Mouse (Mus musculus): ENCODE measurements at regions not wholly inside any gene's neighbourhood (a gene's known extent, or its start where the extent isn't known, plus 50 kb on each side); places are given as distances from the start of the nearest gene placed in this dataset.
"Not testable (repeated sequence)": the region's sequence is repeated elsewhere in the genome, so short reads cannot be mapped to it uniquely, and the experiment has no call there.

GRCm38 (mm10) chr13:88704526-88704925, 116.7 kb upstream of the Edil3 start:
- H3K9ac ChIP-seq (replicated peaks; ENCODE audit: low read length, poor library complexity, severe bottlenecking): no peak overlapping the region
- no peaks in the 10 kb centered on the region for H3K36me3 ChIP-seq (ENCODE audit: insufficient read depth, low read length)
- H3K4me3 ChIP-seq (ENCODE audit: low read depth, low read length): no peak overlapping the region
- no peaks in the 10 kb centered on the region for H3K4me1 ChIP-seq (ENCODE audit: insufficient read depth, low read length)
- no peak overlapping the region for H3K4me2 ChIP-seq (ENCODE audit: low read depth, low read length, poor library complexity, severe bottlenecking)
- ATAC-seq (ENCODE audit: low FRiP score): no peak
- no peak overlapping the region for H3K27ac ChIP-seq (ENCODE audit: low read depth, low read length)
- WGBS: 67% methylated on average over 1 of the region's 1 CpGs
- H3K27me3 ChIP-seq (ENCODE audit: insufficient read depth, low read length): no peaks in the 10 kb centered on the region
- no peaks in the 10 kb centered on the region for H3K9me3 ChIP-seq (ENCODE audit: low read length)
- DNase-seq (ENCODE audit: low spot score): no peak
- TF ChIP-seq CTCF (IDR thresholded peaks at IDR 0.05): no peak

GRCm38 (mm10) chr13:88729626-88730025, 91.6 kb upstream of the Edil3 start:
- not testable (repeated sequence) for H3K27ac ChIP-seq (ENCODE audit: low read depth, low read length); ATAC-seq (ENCODE audit: low FRiP score); H3K4me3 ChIP-seq (ENCODE audit: low read depth, low read length); H3K4me2 ChIP-seq (ENCODE audit: low read depth, low read length, poor library complexity, severe bottlenecking); H3K9me3 ChIP-seq (ENCODE audit: low read length); H3K27me3 ChIP-seq (ENCODE audit: insufficient read depth, low read length); H3K9ac ChIP-seq (replicated peaks; ENCODE audit: low read length, poor library complexity, severe bottlenecking); H3K4me1 ChIP-seq (ENCODE audit: insufficient read depth, low read length); H3K36me3 ChIP-seq (ENCODE audit: insufficient read depth, low read length); DNase-seq (ENCODE audit: low spot score)
- WGBS: 92% methylated on average over 2 of the region's 2 CpGs

- H3K4me2 ChIP-seq (ENCODE audit: low read depth, low read length, poor library complexity, severe bottlenecking): no peak overlapping the region
- ATAC-seq (ENCODE audit: low FRiP score): no peak
- H3K9me3 ChIP-seq (ENCODE audit: low read length): no peaks in the 10 kb centered on the region
- no peak overlapping the region for H3K9ac ChIP-seq (replicated peaks; ENCODE audit: low read length, poor library complexity, severe bottlenecking)
- no peak for TF ChIP-seq CTCF (IDR thresholded peaks at IDR 0.05)
- H3K4me3 ChIP-seq (ENCODE audit: low read depth, low read length): no peak overlapping the region
- DNase-seq (ENCODE audit: low spot score): no peak
- no peaks in the 10 kb centered on the region for H3K4me1 ChIP-seq (ENCODE audit: insufficient read depth, low read length)
- WGBS: 53% methylated on average over 1 of the region's 1 CpGs
- no peak overlapping the region for H3K27ac ChIP-seq (ENCODE audit: low read depth, low read length)
- no peaks in the 10 kb centered on the region for H3K27me3 ChIP-seq (ENCODE audit: insufficient read depth, low read length)
- no peaks in the 10 kb centered on the region for H3K36me3 ChIP-seq (ENCODE audit: insufficient read depth, low read length)
Measured at GRCm38 (mm10) chr13:88749916-88750315, 71.4 kb upstream of the Edil3 start.
